Mouse (Mus musculus) lung, postnatal 0 days (tissue): Measurements from ENCODE around the gene Lmtk3. TPM values are rescaled to one million over a fixed set of nuclear protein-coding genes. Genes with fewer than 3 reads are reported as not detected.

ENCODE experiments used
- ATAC-seq: fragments of 200-750 bp; cut with Nextera tagmentation; 2 replicates; pipeline ENCODE4 v1.8.0; 2017; ENCODE audit warnings: moderate library complexity
- DNase-seq: peaks from one replicate; pipeline ENCODE4 v3.0.0-alpha.2; 2016; ENCODE audit warnings: low spot score
- H3K27ac ChIP-seq: fragments of 300-500 bp; sonication (generic); 2 replicates; pipeline ENCODE4 v1.5.1; 2014; ENCODE audit warnings: antibody characterized with exemption, mild to moderate bottlenecking, low read length, mixed read lengths
- H3K27me3 ChIP-seq: fragments of 300-500 bp; sonication (generic); replicated peaks from 2 replicates; pipeline ENCODE4 v1.6.1; 2014; ENCODE audit warnings: low read length, mixed read lengths; ENCODE audit not compliant: insufficient read depth
- H3K36me3 ChIP-seq: fragments of 300-500 bp; sonication (generic); 2 replicates; pipeline ENCODE4 v1.6.1; 2014; ENCODE audit warnings: low read length, mixed read lengths; ENCODE audit not compliant: insufficient read depth
- H3K4me1 ChIP-seq: fragments of 300-500 bp; sonication (generic); 2 replicates; pipeline ENCODE4 v1.6.1; 2014; ENCODE audit warnings: antibody characterized with exemption, low read depth, low read length, mixed read lengths; ENCODE audit not compliant: insufficient read depth
- H3K4me2 ChIP-seq: fragments of 300-500 bp; sonication (generic); replicated peaks from 2 replicates; pipeline ENCODE4 v1.6.1; 2014; ENCODE audit warnings: low read depth, mild to moderate bottlenecking, low read length, moderate library complexity, mixed read lengths
- H3K4me3 ChIP-seq: fragments of 300-500 bp; sonication (generic); 2 replicates; pipeline ENCODE4 v1.5.1; 2014; ENCODE audit warnings: low read depth, low read length
- H3K9ac ChIP-seq: fragments of 300-500 bp; sonication (generic); replicated peaks from 2 replicates; pipeline ENCODE4 v1.6.1; 2014; ENCODE audit warnings: low read depth, mild to moderate bottlenecking
- H3K9me3 ChIP-seq: fragments of 300-500 bp; sonication (generic); 2 replicates; pipeline ENCODE4 v1.6.1; 2016; ENCODE audit warnings: low read length, mixed read lengths
- CTCF ChIP-seq: IDR thresholded peaks from 2 replicates; pipeline ENCODE4 v1.5.1; 2016; ENCODE audit warnings: antibody characterized with exemption, mild to moderate bottlenecking
- EP300 ChIP-seq: IDR thresholded peaks from 2 replicates; pipeline ENCODE4 v1.6.1; 2016; ENCODE audit warnings: antibody characterized with exemption, mild to moderate bottlenecking, control low read depth
- WGBS: fragments of 180-500 bp; shearing (Covaris S2); extraction: QIAGEN DNeasy Blood & Tissue Kit; methylation state at CpG from one replicate; pipeline ENCODE4 v1.1.7; 2014; 5-methylcytosine and 5-hydroxymethylcytosine counted together
- polyA plus RNA-seq: library from polyadenylated mRNA; unstranded; fragments of >200 nt; fragmentation: Nextera tagmentation; extraction: Ambion mirVana; gene quantifications from 2 replicates; pipeline ENCODE4 v1.2.1, GENCODE M21; 2015

Lmtk3 gene
- polyA plus RNA-seq, 1 experiment from 2014 or later = 0.11 TPM

DNA sequence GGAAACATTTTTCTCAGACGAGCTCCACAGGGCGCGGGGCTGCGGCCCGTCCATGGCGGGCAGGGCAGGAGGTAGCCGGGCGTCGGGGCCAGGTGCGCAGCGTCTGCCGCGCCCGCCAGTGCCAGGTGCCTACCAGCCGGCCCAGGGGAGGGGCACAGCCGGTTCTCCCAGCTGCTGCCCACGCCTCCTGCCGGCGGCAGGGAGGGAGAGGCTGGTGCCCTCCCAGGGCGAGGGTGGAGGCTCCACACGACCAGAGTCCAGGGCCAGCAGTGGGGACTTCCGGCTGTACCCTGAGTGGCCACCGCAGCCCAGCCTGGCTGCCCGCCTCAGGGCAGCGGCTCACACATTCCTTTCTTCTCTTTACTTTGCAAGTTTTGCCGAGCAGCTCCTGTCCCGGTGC, 24.1 kb upstream of the Lmtk3 start:
- no peak overlapping the region for H3K4me3 ChIP-seq
- H3K27ac ChIP-seq = no peak overlapping the region
- no peak for TF ChIP-seq EP300
- peak; percentile 56 for TF ChIP-seq CTCF
- no peaks in the 10 kb centered on the region for H3K36me3 ChIP-seq
- peak; percentile 74 for DNase-seq
- no peaks in the 10 kb centered on the region for H3K27me3 ChIP-seq
- peak; percentile 96 for ATAC-seq
- no peaks in the 10 kb centered on the region for H3K9me3 ChIP-seq
- 3% methylated on average over 24 of the region's 27 CpGs for WGBS
- H3K4me2 ChIP-seq = peak overlapping the region; percentile 29; the same call in 1 of the 2 replicates
- no peak overlapping the region for H3K9ac ChIP-seq
- no peaks in the 10 kb centered on the region for H3K4me1 ChIP-seq

DNA sequence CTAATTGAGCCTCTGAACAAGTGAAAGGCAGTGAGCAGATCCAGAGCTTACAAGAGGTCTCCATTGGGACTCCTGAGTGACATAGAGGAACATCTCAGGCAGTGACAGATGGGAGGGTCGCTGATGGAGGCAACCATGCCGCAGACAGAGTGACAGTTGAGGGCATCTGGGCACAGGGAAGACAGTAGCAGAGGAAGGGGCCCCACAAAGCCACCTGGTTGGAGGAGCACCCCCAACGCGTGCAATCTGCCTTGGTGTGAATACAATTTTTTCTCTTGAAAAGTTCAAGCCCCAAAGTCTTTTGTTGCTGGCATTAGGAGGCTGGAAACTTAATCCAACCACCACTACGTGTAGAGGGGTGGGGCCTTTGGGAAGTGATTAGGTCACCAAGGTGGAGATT, 23.4 kb upstream of the Lmtk3 start:
- no peak overlapping the region for H3K27ac ChIP-seq
- H3K9me3 ChIP-seq = no peaks in the 10 kb centered on the region
- TF ChIP-seq EP300 = no peak
- no peak for TF ChIP-seq CTCF
- H3K36me3 ChIP-seq = no peaks in the 10 kb centered on the region
- no peaks in the 10 kb centered on the region for H3K4me1 ChIP-seq
- DNase-seq (no peak), ATAC-seq (no peak)
- WGBS = 57% methylated on average over 5 of the region's 5 CpGs
- H3K4me3 ChIP-seq = no peak overlapping the region
- H3K4me2 ChIP-seq = no peak overlapping the region
- H3K9ac ChIP-seq = no peak overlapping the region
- no peaks in the 10 kb centered on the region for H3K27me3 ChIP-seq

DNA sequence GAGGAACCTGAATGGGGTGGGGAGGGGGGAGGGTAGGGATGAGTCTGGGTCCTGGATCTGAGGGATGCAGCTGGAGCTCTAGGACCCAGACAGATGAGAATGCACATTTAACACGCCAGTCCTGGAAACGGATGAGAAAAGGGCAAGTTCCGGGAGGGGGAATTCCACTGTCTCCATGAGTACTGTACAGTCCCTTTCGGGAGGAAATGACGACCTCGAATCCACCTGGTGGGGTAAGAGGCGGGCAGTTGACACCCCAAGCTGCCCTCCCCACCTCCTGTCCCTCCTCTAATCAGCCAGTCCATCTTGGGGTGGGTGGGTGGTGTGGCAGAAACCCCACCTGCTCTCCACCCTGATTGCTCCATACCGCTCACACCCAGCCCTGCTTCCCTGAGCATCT, 17.5 kb upstream of the Lmtk3 start:
- no peak overlapping the region for H3K4me2 ChIP-seq
- DNase-seq (no peak), ATAC-seq (no peak; the same call in 1 of the 2 replicates)
- H3K9me3 ChIP-seq = no peaks in the 10 kb centered on the region
- H3K4me3 ChIP-seq = no peak overlapping the region
- TF ChIP-seq CTCF = no peak
- TF ChIP-seq EP300 = no peak
- no peak overlapping the region for H3K27ac ChIP-seq
- H3K9ac ChIP-seq = no peak overlapping the region
- H3K27me3 ChIP-seq = no peaks in the 10 kb centered on the region
- WGBS = 37% methylated on average over 8 of the region's 8 CpGs
- no peaks in the 10 kb centered on the region for H3K36me3 ChIP-seq
- H3K4me1 ChIP-seq = no peaks in the 10 kb centered on the region

DNA sequence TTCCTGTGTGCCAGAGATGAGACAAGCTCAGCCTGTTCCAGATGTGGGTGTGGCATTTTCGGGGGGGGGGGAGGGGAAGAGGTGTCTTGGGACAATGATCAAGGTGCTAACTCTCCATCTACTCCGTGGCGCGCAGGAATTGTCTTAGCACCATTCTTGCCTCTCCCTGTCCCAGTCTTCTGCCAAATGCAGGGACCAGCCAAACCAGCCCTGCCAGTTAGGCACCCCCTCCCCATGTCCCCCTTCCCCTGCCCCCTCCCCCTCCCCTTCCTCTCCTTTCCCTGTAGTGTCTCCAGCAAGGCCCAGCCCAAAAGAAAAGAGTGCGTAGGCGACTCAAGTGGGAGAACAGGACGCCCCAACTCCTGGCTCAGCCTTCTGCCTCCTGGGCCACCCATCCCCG, 16.8 kb upstream of the Lmtk3 start:
- H3K27me3 ChIP-seq = no peaks in the 10 kb centered on the region
- H3K9ac ChIP-seq = no peak overlapping the region
- no peaks in the 10 kb centered on the region for H3K36me3 ChIP-seq
- TF ChIP-seq EP300 (no peak), CTCF (no peak)
- no peaks in the 10 kb centered on the region for H3K9me3 ChIP-seq
- H3K4me1 ChIP-seq = no peaks in the 10 kb centered on the region
- no peak overlapping the region for H3K4me3 ChIP-seq
- ATAC-seq (no peak), DNase-seq (no peak)
- H3K27ac ChIP-seq = no peak overlapping the region
- WGBS = 38% methylated on average over 8 of the region's 8 CpGs
- no peak overlapping the region for H3K4me2 ChIP-seq

DNA sequence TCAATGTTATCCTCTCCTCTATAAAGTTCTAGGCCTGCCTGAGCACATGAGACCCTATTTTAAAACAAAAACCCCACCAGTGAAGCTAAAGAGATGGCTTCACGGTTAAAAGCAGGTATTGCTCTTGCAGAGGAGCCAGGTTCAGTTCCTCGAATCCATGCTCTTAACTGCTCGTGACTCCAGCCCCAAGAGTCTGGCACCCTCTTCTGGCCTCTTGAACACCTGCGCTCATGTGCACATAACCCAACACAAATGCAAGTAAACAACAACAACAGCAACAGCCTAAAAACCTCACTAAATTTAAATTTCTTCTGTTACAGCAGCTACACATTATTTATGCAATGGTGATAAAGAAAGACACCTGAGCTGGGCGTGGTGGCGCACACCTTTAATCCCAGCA, 16.0 kb upstream of the Lmtk3 start:
- no peak for TF ChIP-seq CTCF
- TF ChIP-seq EP300 = no peak
- H3K4me2 ChIP-seq = no peak overlapping the region
- WGBS = 91% methylated on average over 6 of the region's 6 CpGs
- H3K27me3 ChIP-seq = no peaks in the 10 kb centered on the region
- no peaks in the 10 kb centered on the region for H3K9me3 ChIP-seq
- no peaks in the 10 kb centered on the region for H3K36me3 ChIP-seq
- no peaks in the 10 kb centered on the region for H3K4me1 ChIP-seq
- ATAC-seq (no peak), DNase-seq (no peak)
- H3K27ac ChIP-seq = no peak overlapping the region
- H3K9ac ChIP-seq = no peak overlapping the region
- H3K4me3 ChIP-seq = no peak overlapping the region

DNA sequence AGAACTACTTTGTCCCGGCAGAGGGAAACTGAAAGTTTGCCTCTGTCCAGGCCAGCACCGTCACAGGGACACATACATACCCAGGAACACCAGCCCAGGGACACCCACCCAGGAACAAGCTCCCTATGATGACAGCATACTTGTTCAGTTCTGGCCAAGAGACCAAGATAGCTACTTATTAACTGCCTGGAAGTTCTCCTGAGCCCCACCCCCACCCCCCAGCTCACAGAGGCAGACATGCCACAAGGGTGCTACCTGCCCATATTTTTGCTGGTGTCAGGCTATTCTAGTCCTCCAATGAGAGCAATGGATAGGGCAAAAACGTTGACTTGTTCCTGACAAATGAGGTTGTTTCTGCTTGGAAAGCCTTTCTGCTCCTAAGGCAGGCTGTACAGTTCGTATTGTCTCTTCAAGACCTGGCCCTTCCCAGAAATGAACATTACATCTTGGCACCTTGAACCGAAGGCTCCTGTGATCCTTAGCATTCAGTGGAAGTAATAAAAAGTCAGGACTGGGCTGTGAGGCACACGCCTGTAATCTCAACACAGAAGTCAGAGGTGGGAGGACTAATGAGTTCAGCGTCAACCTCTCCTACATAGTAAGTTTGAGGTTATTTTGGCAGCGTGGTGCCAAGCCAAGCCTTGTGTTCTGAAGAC, 13.0 kb upstream of the Lmtk3 start:
- DNase-seq = no peak
- 59% methylated on average over 8 of the region's 8 CpGs for WGBS
- H3K4me3 ChIP-seq = no peak overlapping the region
- no peak overlapping the region for H3K27ac ChIP-seq
- H3K9ac ChIP-seq = no peak overlapping the region
- TF ChIP-seq CTCF = no peak
- no peak for TF ChIP-seq EP300
- H3K4me2 ChIP-seq = no peak overlapping the region
- no peaks in the 10 kb centered on the region for H3K4me1 ChIP-seq
- peak; percentile 46 for ATAC-seq
- H3K36me3 ChIP-seq = no peaks in the 10 kb centered on the region
- no peaks in the 10 kb centered on the region for H3K9me3 ChIP-seq
- H3K27me3 ChIP-seq = no peaks in the 10 kb centered on the region

DNA sequence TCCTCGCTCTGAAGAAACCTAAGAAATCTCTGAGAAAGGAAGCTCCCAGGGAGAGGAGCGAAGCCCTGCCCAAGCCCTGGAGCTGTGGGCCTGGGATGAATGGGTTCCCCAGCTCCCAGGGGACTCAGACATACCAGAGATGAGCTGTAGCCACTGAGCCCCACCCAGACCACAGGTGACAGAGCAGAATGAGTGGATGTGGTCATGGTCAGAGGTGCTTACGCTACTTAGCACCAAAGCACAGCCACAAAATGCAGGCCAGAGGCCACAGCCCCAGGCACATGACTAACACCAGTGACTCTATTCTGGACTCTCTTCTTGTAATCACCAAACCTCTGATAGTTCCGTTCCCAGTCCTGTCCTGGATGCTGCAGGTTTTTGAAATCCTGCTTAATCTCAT, 12.4 kb upstream of the Lmtk3 start:
- Histone ChIP-seq H3K9ac (no peak overlapping the region), H3K4me1 (no peaks in the 10 kb centered on the region), H3K27ac (no peak overlapping the region), H3K4me2 (no peak overlapping the region), H3K27me3 (no peaks in the 10 kb centered on the region), H3K4me3 (no peak overlapping the region), H3K36me3 (no peaks in the 10 kb centered on the region), H3K9me3 (no peaks in the 10 kb centered on the region)
- 64% methylated on average over 4 of the region's 4 CpGs for WGBS
- ATAC-seq (no peak), DNase-seq (no peak)
- no peak for TF ChIP-seq EP300
- TF ChIP-seq CTCF = no peak
